Mouse (Mus musculus): Measurements from ENCODE around the gene Prune2. TPM values are rescaled to one million over a fixed set of nuclear protein-coding genes. Genes with fewer than 3 reads are reported as not detected.

The Prune2 gene
- polyA plus RNA-seq, 1 experiment from 2014 or later = 1.9 TPM

DNA sequence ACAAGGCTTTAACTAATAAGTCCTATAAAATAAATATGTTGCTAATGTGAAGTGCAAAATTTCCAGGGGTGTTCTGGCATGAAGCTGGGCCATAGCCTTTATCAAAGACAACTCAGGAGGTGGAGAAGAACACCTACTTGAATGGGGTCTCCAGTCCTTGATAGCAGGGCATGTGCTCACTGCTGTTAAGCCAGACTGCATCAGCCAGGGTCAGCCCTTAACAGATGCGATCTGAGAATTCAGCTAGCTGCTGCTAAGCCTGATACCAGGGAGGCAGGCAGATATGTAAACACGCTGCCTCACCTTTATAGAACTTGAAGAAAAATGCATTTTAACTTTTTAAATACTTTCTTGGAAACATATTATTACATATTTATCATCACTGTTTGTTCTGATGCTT is 57.2 kb downstream of the Prune2 start:
- no peak overlapping the region for H3K27ac ChIP-seq (replicated peaks)
- DNase-seq (ENCODE audit: low spot score) = no peak
- 67% methylated on average over 2 of the region's 2 CpGs for WGBS
- peaks cover 12% of the 10 kb centered on the region for H3K4me1 ChIP-seq
- H3K36me3 ChIP-seq (replicated peaks) = no peaks in the 10 kb centered on the region
- H3K4me3 ChIP-seq = no peak overlapping the region
- 0 out of 2 replicates have a peak, but pooled peaks cover 5% of the 10 kb centered on the region for H3K27me3 ChIP-seq (replicated peaks; ENCODE audit: low read depth, poor library complexity, severe bottlenecking)
- no peaks in the 10 kb centered on the region for H3K9me3 ChIP-seq

DNA sequence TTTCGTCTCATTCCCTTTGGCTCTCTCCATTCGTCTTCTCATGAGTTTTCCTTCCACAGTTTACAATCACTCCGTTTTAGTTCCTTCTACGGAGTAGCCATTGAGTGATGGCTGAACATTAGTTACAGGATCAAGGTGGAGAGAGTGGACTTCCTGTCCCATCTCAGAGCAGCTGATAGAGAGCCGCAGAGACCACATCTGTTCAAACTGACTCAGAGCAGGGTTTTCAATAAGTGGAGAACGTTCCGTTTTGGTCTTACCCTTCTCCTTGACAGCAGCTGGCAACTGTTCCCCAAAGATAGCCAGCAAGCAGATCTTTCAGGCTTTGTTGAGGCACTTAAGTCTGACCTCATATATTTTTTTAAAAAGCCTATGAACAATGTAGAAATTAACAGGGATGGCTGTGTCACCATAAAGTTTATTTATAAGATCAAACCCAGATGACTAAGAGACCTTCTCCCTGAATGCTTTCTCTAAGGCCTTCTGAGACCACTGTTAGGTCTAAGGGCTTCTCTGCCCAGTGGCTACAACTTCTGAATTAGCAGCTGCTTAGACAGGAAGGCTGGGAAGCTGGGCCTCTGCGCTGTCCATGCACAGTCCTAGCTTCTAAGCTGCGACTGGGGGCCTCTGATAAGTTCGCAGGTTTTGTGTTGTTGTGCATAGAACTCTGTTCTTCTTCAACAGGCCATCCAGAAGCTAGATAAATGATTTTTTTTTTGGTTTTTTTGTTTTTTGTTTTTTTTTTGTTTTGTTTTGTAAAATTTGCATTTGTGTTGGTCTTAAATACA is 58.6 kb downstream of the Prune2 start:
- no peak for DNase-seq (ENCODE audit: low spot score)
- no peaks in the 10 kb centered on the region for H3K9me3 ChIP-seq
- H3K36me3 ChIP-seq (replicated peaks) = no peaks in the 10 kb centered on the region
- no peak overlapping the region for H3K27ac ChIP-seq (replicated peaks)
- no peak overlapping the region for H3K4me3 ChIP-seq
- H3K27me3 ChIP-seq (replicated peaks; ENCODE audit: low read depth, poor library complexity, severe bottlenecking) = 0 out of 2 replicates have a peak, but pooled peaks cover 3% of the 10 kb centered on the region
- 78% methylated on average over 10 of the region's 10 CpGs for WGBS
- H3K4me1 ChIP-seq = peaks cover 12% of the 10 kb centered on the region

DNA sequence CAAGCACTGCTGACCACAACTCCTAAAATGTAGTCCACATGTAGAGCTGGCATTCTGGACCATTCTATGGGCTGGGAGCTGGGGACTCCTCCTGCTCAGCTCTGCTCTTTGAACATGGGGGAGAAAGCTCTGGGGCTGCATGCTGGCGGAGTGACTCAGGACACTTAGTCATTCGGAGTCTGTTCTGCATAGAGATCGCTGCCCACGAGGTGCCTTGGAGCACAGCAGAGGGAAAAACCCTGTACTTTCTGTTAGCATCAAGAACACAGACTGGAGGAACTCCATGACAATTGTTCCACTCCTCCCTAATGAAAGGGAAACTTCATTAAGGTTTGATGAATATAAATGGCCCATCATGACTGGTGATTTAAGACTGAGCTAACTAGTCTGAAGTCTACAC is 68.8 kb downstream of the Prune2 start:
- WGBS = 84% methylated on average over 4 of the region's 4 CpGs
- Histone ChIP-seq H3K27ac (replicated peaks) (no peak overlapping the region), H3K4me1 (peaks cover 14% of the 10 kb centered on the region), H3K27me3 (replicated peaks; ENCODE audit: low read depth, poor library complexity, severe bottlenecking) (no peaks in the 10 kb centered on the region), H3K36me3 (replicated peaks) (no peaks in the 10 kb centered on the region), H3K9me3 (no peaks in the 10 kb centered on the region), H3K4me3 (no peak overlapping the region)
- no peak for DNase-seq (ENCODE audit: low spot score)

DNA sequence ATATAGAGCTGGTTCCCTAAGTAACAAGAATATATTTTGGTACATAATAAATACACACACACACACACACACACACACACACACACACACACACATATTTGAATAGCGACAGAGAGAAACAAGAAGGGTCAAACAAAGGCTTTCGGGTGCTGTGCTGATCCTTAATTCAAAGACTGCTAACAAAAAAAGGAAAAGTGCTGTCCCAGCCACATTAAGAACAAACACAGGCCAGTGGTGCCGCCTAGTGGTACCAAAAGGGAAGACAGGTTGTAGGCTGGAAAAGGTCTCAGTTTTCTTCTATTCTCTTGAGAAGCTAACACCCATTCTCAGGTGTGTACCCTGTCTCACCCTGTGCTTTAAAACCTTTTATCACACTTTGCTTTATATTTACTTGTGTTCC is 74.4 kb downstream of the Prune2 start:
- Histone ChIP-seq H3K27ac (replicated peaks) (no peak overlapping the region), H3K4me1 (peaks cover 14% of the 10 kb centered on the region), H3K36me3 (replicated peaks) (no peaks in the 10 kb centered on the region), H3K9me3 (no peaks in the 10 kb centered on the region), H3K27me3 (replicated peaks; ENCODE audit: low read depth, poor library complexity, severe bottlenecking) (no peaks in the 10 kb centered on the region), H3K4me3 (no peak overlapping the region)
- 7% methylated on average over 3 of the region's 3 CpGs for WGBS
- peak; percentile 68 for DNase-seq (ENCODE audit: low spot score)

DNA sequence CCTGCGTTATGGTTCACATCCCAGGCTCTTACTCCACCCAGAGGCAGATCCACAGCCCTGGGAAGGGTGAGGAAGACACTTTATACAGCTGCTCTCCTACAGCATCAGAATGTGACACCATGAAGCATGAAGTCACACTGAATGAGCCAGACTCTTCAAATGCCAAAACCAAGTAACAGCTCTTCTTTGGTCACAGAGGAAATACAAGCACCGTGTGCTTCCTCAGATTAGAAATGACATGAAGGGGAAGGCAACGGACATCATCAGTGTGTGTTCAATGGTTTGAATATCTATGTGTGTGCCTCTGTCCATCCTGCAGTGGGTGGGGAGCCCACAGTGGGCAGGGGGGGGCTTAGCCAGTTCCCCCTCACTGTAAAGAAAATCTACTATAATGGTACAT is 76.4 kb downstream of the Prune2 start:
- WGBS = 88% methylated on average over 3 of the region's 3 CpGs
- H3K27me3 ChIP-seq (replicated peaks; ENCODE audit: low read depth, poor library complexity, severe bottlenecking) = no peaks in the 10 kb centered on the region
- no peak overlapping the region for H3K27ac ChIP-seq (replicated peaks)
- peaks cover 14% of the 10 kb centered on the region for H3K4me1 ChIP-seq
- DNase-seq (ENCODE audit: low spot score) = no peak
- H3K36me3 ChIP-seq (replicated peaks) = no peaks in the 10 kb centered on the region
- no peaks in the 10 kb centered on the region for H3K9me3 ChIP-seq
- no peak overlapping the region for H3K4me3 ChIP-seq

DNA sequence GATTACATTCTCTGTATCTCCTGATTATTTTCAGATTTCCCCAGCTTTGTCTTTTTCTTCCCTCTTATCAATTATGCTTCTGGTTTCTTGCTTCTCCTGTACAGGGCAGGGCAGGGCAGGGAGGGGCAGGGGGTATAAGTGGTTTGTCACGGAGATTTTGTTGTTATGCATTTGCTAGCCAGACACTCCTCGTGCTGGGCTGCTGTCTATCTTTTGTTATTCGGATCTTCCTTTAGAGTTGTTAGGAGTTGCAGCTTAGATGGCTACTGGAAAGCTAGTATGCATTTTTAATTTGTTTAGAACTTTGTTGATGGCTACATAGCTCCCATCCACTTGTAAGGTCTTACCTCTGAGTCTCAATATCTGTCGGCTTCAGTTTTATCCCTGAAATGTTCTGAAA is 91.0 kb downstream of the Prune2 start:
- H3K36me3 ChIP-seq (replicated peaks) = no peaks in the 10 kb centered on the region
- H3K27ac ChIP-seq (replicated peaks) = no peak overlapping the region
- H3K27me3 ChIP-seq (replicated peaks; ENCODE audit: low read depth, poor library complexity, severe bottlenecking) = no peaks in the 10 kb centered on the region
- 76% methylated on average over 4 of the region's 4 CpGs for WGBS
- no peak overlapping the region for H3K4me3 ChIP-seq
- no peak for DNase-seq (ENCODE audit: low spot score)
- H3K4me1 ChIP-seq = no peaks in the 10 kb centered on the region
- peaks cover 7% of the 10 kb centered on the region for H3K9me3 ChIP-seq

DNA sequence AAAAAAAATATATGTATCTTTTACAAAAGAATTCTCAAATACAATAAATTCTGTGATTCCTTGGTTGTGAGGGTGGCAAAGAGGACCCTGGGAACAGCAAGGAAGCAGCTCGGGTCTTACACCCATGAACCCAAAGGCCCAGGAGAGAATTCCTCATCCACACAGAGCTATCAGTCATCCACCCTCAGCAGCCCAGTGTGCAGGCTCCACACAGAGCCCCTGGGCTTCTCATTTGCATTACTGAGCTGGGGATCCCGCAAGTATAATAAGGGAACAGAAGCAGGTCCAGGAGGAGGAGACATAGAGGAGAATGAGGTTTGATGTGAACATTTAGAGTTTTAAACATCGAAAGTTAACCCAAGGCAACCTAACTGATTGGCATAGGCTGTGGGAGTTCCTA is 100.0 kb downstream of the Prune2 start:
- no peak for DNase-seq (ENCODE audit: low spot score)
- 43% methylated on average over 3 of the region's 3 CpGs for WGBS
- Histone ChIP-seq H3K27ac (replicated peaks) (no peak overlapping the region), H3K36me3 (replicated peaks) (no peaks in the 10 kb centered on the region), H3K27me3 (replicated peaks; ENCODE audit: low read depth, poor library complexity, severe bottlenecking) (no peaks in the 10 kb centered on the region), H3K9me3 (no peaks in the 10 kb centered on the region), H3K4me1 (no peaks in the 10 kb centered on the region), H3K4me3 (no peak overlapping the region)

DNA sequence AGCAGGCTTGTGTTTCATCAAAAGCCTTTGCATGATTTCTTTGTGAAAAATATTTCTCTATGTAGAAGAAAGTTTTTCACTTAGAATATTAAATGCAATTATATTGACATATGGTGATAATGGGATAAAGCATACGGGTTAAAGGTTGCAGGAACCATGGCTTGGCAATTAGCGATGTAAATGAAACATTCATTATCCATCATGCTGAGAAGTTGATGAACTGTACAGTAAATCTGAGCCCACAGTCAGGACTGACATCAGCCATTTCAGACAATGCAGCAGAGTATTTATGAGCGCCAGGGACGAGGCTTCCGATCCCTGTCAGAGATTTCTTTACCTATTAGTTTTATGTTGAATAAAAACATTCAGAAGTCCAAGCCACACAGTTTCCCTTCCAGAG is 104.2 kb downstream of the Prune2 start:
- Histone ChIP-seq H3K27me3 (replicated peaks; ENCODE audit: low read depth, poor library complexity, severe bottlenecking) (no peaks in the 10 kb centered on the region), H3K27ac (replicated peaks) (no peak overlapping the region), H3K4me1 (no peaks in the 10 kb centered on the region), H3K36me3 (replicated peaks) (no peaks in the 10 kb centered on the region), H3K4me3 (no peak overlapping the region), H3K9me3 (no peaks in the 10 kb centered on the region)
- WGBS = 92% methylated on average over 5 of the region's 5 CpGs
- no peak for DNase-seq (ENCODE audit: low spot score)

DNA sequence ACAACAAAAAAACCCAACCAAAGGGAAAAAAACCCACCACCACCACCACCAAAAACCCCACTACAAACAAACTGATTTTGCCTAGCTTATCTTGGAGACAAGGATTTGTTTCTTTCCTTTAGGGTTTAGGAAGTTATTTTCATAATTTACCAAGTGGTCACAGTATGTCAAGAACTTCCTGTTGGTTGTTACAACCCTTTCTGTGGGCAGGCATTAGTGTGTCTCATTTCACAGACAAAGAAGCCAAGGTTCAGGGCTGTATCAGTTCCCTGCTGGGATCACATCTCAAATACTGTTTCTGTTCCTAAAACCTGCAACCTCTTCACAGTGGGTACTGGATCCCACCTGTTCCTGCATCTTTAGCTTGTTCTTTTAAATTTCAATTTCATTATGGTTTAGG is 108.5 kb downstream of the Prune2 start:
- Histone ChIP-seq H3K4me3 (no peak overlapping the region), H3K27me3 (replicated peaks; ENCODE audit: low read depth, poor library complexity, severe bottlenecking) (no peaks in the 10 kb centered on the region), H3K4me1 (no peaks in the 10 kb centered on the region), H3K27ac (replicated peaks) (no peak overlapping the region), H3K9me3 (no peaks in the 10 kb centered on the region), H3K36me3 (replicated peaks) (no peaks in the 10 kb centered on the region)
- no peak for DNase-seq (ENCODE audit: low spot score)

DNA sequence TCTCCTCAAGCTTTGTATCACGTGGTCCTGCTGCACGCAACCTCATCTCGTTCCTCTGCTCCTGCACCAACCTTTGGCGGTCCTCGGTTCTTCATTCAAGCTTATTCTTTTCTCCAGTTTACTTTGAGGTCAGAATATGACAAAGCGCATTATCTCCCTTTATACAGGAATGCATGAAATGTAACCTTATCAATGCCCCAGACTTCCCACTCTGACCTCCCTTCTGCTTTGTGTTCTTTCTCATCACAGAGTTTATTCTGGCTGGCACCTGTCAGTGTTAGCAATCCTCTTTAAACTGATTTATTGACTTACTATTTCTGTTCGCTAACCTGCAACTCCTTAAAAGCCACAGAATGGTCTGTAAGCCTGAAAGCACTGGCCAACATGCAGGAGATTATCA is 113.1 kb downstream of the Prune2 start:
- H3K27me3 ChIP-seq (replicated peaks; ENCODE audit: low read depth, poor library complexity, severe bottlenecking) = no peaks in the 10 kb centered on the region
- no peaks in the 10 kb centered on the region for H3K9me3 ChIP-seq
- 95% methylated on average over 7 of the region's 7 CpGs for WGBS
- H3K4me1 ChIP-seq = no peaks in the 10 kb centered on the region
- DNase-seq (ENCODE audit: low spot score) = no peak
- no peaks in the 10 kb centered on the region for H3K36me3 ChIP-seq (replicated peaks)
- H3K27ac ChIP-seq (replicated peaks) = no peak overlapping the region
- no peak overlapping the region for H3K4me3 ChIP-seq

DNA sequence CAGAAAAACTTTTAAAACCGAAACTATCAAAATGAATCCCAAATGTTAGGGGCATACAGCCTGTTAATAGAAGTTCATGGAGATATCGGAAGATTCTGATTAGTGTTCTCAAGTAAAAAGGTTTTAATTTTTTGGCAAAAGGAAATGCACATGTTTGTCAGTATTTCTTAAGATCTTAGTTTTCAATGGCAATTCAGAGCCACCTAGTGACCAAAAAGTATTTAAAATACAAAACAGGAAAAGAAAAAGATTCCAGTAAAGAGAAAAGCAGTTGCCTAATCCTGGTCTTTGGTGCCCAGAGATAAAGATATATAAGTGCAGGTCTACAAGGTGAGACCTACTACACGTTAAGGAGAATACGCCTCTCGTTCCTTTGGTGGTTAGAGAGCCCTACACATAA is 115.3 kb downstream of the Prune2 start:
- H3K9me3 ChIP-seq = no peaks in the 10 kb centered on the region
- H3K36me3 ChIP-seq (replicated peaks) = no peaks in the 10 kb centered on the region
- H3K27ac ChIP-seq (replicated peaks) = no peak overlapping the region
- WGBS = 94% methylated on average over 5 of the region's 5 CpGs
- no peak for DNase-seq (ENCODE audit: low spot score)
- no peaks in the 10 kb centered on the region for H3K4me1 ChIP-seq
- H3K4me3 ChIP-seq = no peak overlapping the region
- H3K27me3 ChIP-seq (replicated peaks; ENCODE audit: low read depth, poor library complexity, severe bottlenecking) = no peaks in the 10 kb centered on the region

DNA sequence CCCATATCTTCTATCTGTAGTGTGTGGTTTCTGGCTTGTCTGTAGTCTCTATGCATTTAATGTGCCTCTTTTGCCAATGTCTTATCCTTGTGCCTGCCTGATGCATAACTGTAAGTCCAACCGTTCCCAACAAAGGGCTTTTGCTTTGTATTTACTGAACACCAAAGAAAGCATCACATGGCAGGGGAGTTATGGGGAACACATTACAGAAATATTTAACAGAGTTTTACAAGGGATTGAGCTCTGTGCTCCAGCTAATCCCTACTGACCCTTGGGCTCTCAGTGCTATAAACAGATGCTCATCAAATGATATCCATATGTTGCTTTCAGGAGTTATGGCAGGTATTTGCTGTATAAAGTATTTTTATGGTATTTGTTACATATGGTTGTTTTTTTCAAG is 116.3 kb downstream of the Prune2 start:
- Histone ChIP-seq H3K4me1 (0 out of 2 replicates have a peak, but pooled peaks cover 3% of the 10 kb centered on the region), H3K36me3 (replicated peaks) (no peaks in the 10 kb centered on the region), H3K9me3 (no peaks in the 10 kb centered on the region), H3K27ac (replicated peaks) (no peak overlapping the region), H3K4me3 (no peak overlapping the region), H3K27me3 (replicated peaks; ENCODE audit: low read depth, poor library complexity, severe bottlenecking) (no peaks in the 10 kb centered on the region)
- 84% methylated on average over 1 of the region's 1 CpGs for WGBS
- DNase-seq (ENCODE audit: low spot score) = no peak

DNA sequence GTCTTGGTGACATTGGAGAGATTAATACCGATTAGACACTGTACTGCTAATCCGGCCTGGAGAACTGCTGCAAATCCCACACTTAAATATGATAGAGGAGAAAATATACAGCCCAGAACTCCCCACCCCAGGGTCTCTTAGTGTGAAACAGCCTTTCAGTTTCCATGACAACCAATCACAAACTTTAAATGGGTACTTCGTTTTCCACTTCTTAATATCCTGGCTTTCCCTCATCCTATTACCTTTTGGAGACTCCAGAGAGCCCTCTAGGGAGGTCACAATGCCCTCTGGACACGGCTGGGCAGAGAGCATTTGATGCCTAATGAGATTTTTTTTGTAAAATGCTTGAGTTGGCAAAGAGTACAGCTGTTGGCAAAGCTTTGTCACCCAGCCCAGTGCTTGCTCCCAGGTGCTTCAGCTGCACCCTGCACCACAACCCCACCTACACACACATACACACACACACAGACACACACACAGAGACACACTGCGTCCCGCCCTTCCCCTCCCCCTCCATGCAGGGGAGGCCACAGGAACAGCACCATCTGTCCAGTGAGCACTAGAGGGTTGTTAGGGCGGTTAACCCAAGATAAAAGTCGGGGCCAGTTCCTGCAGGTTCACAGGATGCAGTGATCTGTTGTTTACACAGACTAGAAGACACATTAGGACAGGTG is 122.9 kb downstream of the Prune2 start:
- no peaks in the 10 kb centered on the region for H3K27me3 ChIP-seq (replicated peaks; ENCODE audit: low read depth, poor library complexity, severe bottlenecking)
- no peaks in the 10 kb centered on the region for H3K9me3 ChIP-seq
- no peak overlapping the region for H3K4me3 ChIP-seq
- peaks cover 3% of the 10 kb centered on the region; the same call in 1 of the 2 replicates for H3K4me1 ChIP-seq
- WGBS = 67% methylated on average over 8 of the region's 8 CpGs
- H3K27ac ChIP-seq (replicated peaks) = no peak overlapping the region
- DNase-seq (ENCODE audit: low spot score) = no peak
- no peaks in the 10 kb centered on the region for H3K36me3 ChIP-seq (replicated peaks)
